Comparison of ENCODE assay signal across 8 mouse cellular contexts in the genomic region with DNA sequence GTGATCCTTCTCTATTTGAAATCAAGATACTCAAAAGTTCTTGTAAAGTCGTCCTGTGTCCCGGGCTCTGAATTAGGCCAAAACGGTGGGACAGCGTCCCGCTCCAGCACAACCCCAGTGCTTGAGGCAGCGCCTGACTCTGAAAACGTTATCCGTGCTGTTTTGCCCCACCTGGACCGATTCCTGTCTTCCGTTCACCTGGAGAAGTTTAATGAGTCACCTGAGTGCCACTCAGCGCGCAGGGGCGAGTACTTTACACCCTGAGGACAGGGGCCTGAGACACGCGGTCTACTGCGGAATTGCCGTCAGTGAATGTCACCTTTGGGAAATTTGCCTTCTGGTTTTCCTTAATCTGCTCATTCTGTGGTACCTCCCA. TPM values are rescaled to one million over a fixed set of nuclear protein-coding genes. Genes with fewer than 3 reads are reported as not detected.
DNase-seq lines count a peak whose midpoint lies in the region; ATAC-seq and TF ChIP-seq lines count a peak whose summit lies in the region.

No protein-coding gene starts in this region.

- intact Hi-C loops in left cerebral cortex, adult 2 months (cut with DNase I), result loop anchor here (5.0 kb wide), 1 partner anchor 51 kb away; no protein-coding TSS in a partner anchor
- intact Hi-C loops in left cerebral cortex, postnatal 25 days (cut with DNase I), result loop anchor here (2.0 to 5.0 kb wide), 2 partner anchors 46 to 51 kb away; no protein-coding TSS in a partner anchor

- no peaks in the 10 kb centered on the region for H3K9me3 ChIP-seq in forebrain, embryonic 10.5 days
- no peaks in the 10 kb centered on the region for H3K9me3 ChIP-seq in kidney, embryonic 15.5 days (replicated peaks)

- peaks cover 24% of the 10 kb centered on the region for H3K36me3 ChIP-seq in forebrain, embryonic 10.5 days (replicated peaks)
- H3K36me3 ChIP-seq in kidney, embryonic 15.5 days, result no peaks in the 10 kb centered on the region

- peaks cover 28% of the 10 kb centered on the region for H3K27me3 ChIP-seq in forebrain, embryonic 10.5 days (ENCODE audit: poor library complexity, severe bottlenecking)
- 0 out of 2 replicates have a peak, but pooled peaks cover 4% of the 10 kb centered on the region for H3K27me3 ChIP-seq in kidney, embryonic 15.5 days

- 3% methylated on average over 17 of the region's 17 CpGs for WGBS in forebrain, embryonic 10.5 days
- WGBS in kidney, embryonic 15.5 days, result 4% methylated on average over 17 of the region's 17 CpGs

- TF ChIP-seq CTCF in left cerebral cortex, adult 2 months (IDR thresholded peaks at IDR 0.05), result no peak

- DNase-seq in left cerebral cortex, adult 2 months (ENCODE audit: extremely low spot score in 1 of 2, low spot score in 2 of 2), result no peak
- no peak for DNase-seq in left cerebral cortex, postnatal 25 days (ENCODE audit: low spot score in 2 of 2)
- peak; percentile 31 for DNase-seq in forebrain, embryonic 10.5 days (ENCODE audit: extremely low spot score, low spot score)
- peak; percentile 62 for DNase-seq in lung, postnatal 14 days
- no peak for DNase-seq in embryo, embryonic 10.5 days (ENCODE audit: low spot score)
- DNase-seq in adrenal gland, postnatal 14 days, result no peak
- no peak for DNase-seq in frontal cortex, postnatal 36 days (ENCODE audit: low spot score in 2 of 2)

- 0 out of 2 replicates have a peak, but pooled peaks have one; percentile 1 for ATAC-seq in kidney, embryonic 15.5 days (replicated peaks; ENCODE audit: low FRiP score)

- peak overlapping the region; percentile 77 for H3K4me3 ChIP-seq in left cerebral cortex, adult 2 months
- H3K4me3 ChIP-seq in forebrain, embryonic 10.5 days, result peak overlapping the region; percentile 96
- H3K4me3 ChIP-seq in kidney, embryonic 15.5 days (replicated peaks), result peak overlapping the region; percentile 94

- peaks cover 42% of the 10 kb centered on the region for H3K4me1 ChIP-seq in forebrain, embryonic 10.5 days
- peaks cover 54% of the 10 kb centered on the region for H3K4me1 ChIP-seq in kidney, embryonic 15.5 days

- peak overlapping the region; percentile 84 for H3K27ac ChIP-seq in left cerebral cortex, adult 2 months
- peak overlapping the region; percentile 99 for H3K27ac ChIP-seq in forebrain, embryonic 10.5 days
- peak overlapping the region; percentile 82 for H3K27ac ChIP-seq in kidney, embryonic 15.5 days

- H3K9ac ChIP-seq in kidney, embryonic 15.5 days, result peak overlapping the region; percentile 41

- H3K4me2 ChIP-seq in kidney, embryonic 15.5 days, result peak overlapping the region; percentile 76

RNA-seq across cellular contexts. Expression of a gene that starts 0.7 kb away (rescaled TPM):
- total RNA-seq in left cerebral cortex, adult 2 months (2021), result 10 to 100 TPM; 29.5 to 34.3 TPM
- 10 to 100 TPM; 31.8 to 34.1 TPM for total RNA-seq in left cerebral cortex, postnatal 25 days (2021)
- polyA plus RNA-seq in forebrain, embryonic 10.5 days (2016; fragmentation: Nextera tagmentation; extraction: Ambion mirVana), result 210 and 227 TPM in 2 replicates
- 200 TPM in 2 replicates for polyA plus RNA-seq in kidney, embryonic 15.5 days (2015; fragmentation: Nextera tagmentation; extraction: Ambion mirVana)
- total RNA-seq in adrenal gland, postnatal 14 days (2021), result 95.7 and 116 TPM in 2 replicates

Comparison
In these comparisons a context has a peak if more than half of its experiments do, and no peak if none do; other contexts are left out.
1. DNase-seq: peak in forebrain, embryonic 10.5 days (single experiment) and lung, postnatal 14 days (single experiment); none in left cerebral cortex, adult 2 months (0 of 2), left cerebral cortex, postnatal 25 days (0 of 2), embryo, embryonic 10.5 days (single experiment), adrenal gland, postnatal 14 days (single experiment) and frontal cortex, postnatal 36 days (0 of 2).
2. Peak in every context shown above with its lines, with median percentiles within 50 percentile points of each other: H3K27ac ChIP-seq and H3K4me3 ChIP-seq.